Mouse (Mus musculus) forebrain, embryonic 16.5 days (tissue): ENCODE measurements around the gene Ppp1r9a. TPM values are rescaled to one million over a fixed set of nuclear protein-coding genes. Genes with fewer than 3 reads are reported as not detected.
A peak's percentile ranks its signal among the peaks of the same experiment; 100 is the strongest.

Experiments
- ATAC-seq: fragments of 200-750 bp; cut with Nextera tagmentation; 2 replicates; pipeline ENCODE4 v1.8.0; 2017; ENCODE audit warnings: mild to moderate bottlenecking, moderate library complexity
- H3K27ac ChIP-seq: fragments of 300-500 bp; sonication (generic); 2 replicates; pipeline ENCODE4 v1.5.1; 2014; ENCODE audit warnings: low read length, control low read depth
- H3K27me3 ChIP-seq: fragments of 300-500 bp; sonication (generic); replicated peaks from 2 replicates; pipeline ENCODE4 v1.6.1; 2014; ENCODE audit warnings: low read length; ENCODE audit not compliant: control insufficient read depth, insufficient read depth
- H3K36me3 ChIP-seq: fragments of 300-500 bp; sonication (generic); 2 replicates; pipeline ENCODE4 v1.6.1; 2014; ENCODE audit not compliant: control insufficient read depth, insufficient read depth
- H3K4me1 ChIP-seq: fragments of 300-500 bp; sonication (generic); replicated peaks from 2 replicates; pipeline ENCODE4 v1.6.1; 2014; ENCODE audit warnings: low read length; ENCODE audit not compliant: control insufficient read depth, insufficient read depth
- H3K4me2 ChIP-seq: fragments of 300-500 bp; sonication (generic); 2 replicates; pipeline ENCODE4 v1.6.1; 2014; ENCODE audit warnings: mild to moderate bottlenecking, low read length, control low read depth
- H3K4me3 ChIP-seq: fragments of 300-500 bp; sonication (generic); replicated peaks from 2 replicates; pipeline ENCODE4 v1.5.1; 2014; ENCODE audit warnings: mild to moderate bottlenecking, low read length, control low read depth
- H3K9ac ChIP-seq: fragments of 300-500 bp; sonication (generic); replicated peaks from 2 replicates; pipeline ENCODE4 v1.6.1; 2014; ENCODE audit warnings: low read depth, low read length, control low read depth
- H3K9me3 ChIP-seq: fragments of 300-500 bp; sonication (generic); 2 replicates; pipeline ENCODE4 v1.6.1; 2016; ENCODE audit warnings: low read length; ENCODE audit not compliant: control insufficient read depth
- WGBS: fragments of 180-500 bp; shearing (Covaris S2); extraction: QIAGEN DNeasy Blood & Tissue Kit; methylation state at CpG from one replicate; pipeline ENCODE4 v1.1.7; 2014; 5-methylcytosine and 5-hydroxymethylcytosine counted together
- polyA plus RNA-seq: library from polyadenylated mRNA; unstranded; fragments of >200 nt; fragmentation: Nextera tagmentation; extraction: Ambion mirVana; gene quantifications from 2 replicates; pipeline ENCODE4 v1.2.1, GENCODE M21; 2015

Gene Ppp1r9a
- polyA plus RNA-seq, 1 experiment from 2014 or later = 41.7 TPM

GRCm38 (mm10) chr6:4992308-4992707 lies 89.6 kb downstream of the Ppp1r9a start:
- Histone ChIP-seq H3K36me3 (no peaks in the 10 kb centered on the region), H3K27me3 (no peaks in the 10 kb centered on the region), H3K27ac (no peak overlapping the region), H3K9ac (no peak overlapping the region), H3K4me3 (no peak overlapping the region), H3K4me2 (no peak overlapping the region), H3K4me1 (peaks cover 15% of the 10 kb centered on the region), H3K9me3 (no peaks in the 10 kb centered on the region)
- no peak for ATAC-seq
- WGBS = 87% methylated on average over 9 of the region's 9 CpGs

- H3K4me3 ChIP-seq = no peak overlapping the region
- H3K36me3 ChIP-seq = no peaks in the 10 kb centered on the region
- no peak overlapping the region for H3K4me2 ChIP-seq
- no peaks in the 10 kb centered on the region for H3K27me3 ChIP-seq
- peak; percentile 22; the same call in 1 of the 2 replicates for ATAC-seq
- no peak overlapping the region for H3K9ac ChIP-seq
- no peak overlapping the region for H3K27ac ChIP-seq
- WGBS = 38% methylated on average over 15 of the region's 15 CpGs
- peaks cover 15% of the 10 kb centered on the region for H3K4me1 ChIP-seq
- H3K9me3 ChIP-seq = no peaks in the 10 kb centered on the region
These were observed 91.0 kb downstream of the Ppp1r9a start for GRCm38 (mm10) chr6:4993600-4994160.

- H3K9me3 ChIP-seq = no peaks in the 10 kb centered on the region
- H3K27me3 ChIP-seq = no peaks in the 10 kb centered on the region
- H3K4me3 ChIP-seq = no peak overlapping the region
- H3K36me3 ChIP-seq = no peaks in the 10 kb centered on the region
- no peak overlapping the region for H3K4me2 ChIP-seq
- H3K9ac ChIP-seq = no peak overlapping the region
- peak; percentile 54; the same call in 1 of the 2 replicates for ATAC-seq
- H3K27ac ChIP-seq = no peak overlapping the region
- WGBS = 44% methylated on average over 14 of the region's 14 CpGs
- H3K4me1 ChIP-seq = peaks cover 15% of the 10 kb centered on the region
These were observed 91.6 kb downstream of the Ppp1r9a start for GRCm38 (mm10) chr6:4994161-4994919.

- Histone ChIP-seq H3K27me3 (no peaks in the 10 kb centered on the region), H3K4me1 (peaks cover 15% of the 10 kb centered on the region), H3K9ac (no peak overlapping the region), H3K27ac (no peak overlapping the region), H3K9me3 (no peaks in the 10 kb centered on the region), H3K4me3 (no peak overlapping the region), H3K4me2 (no peak overlapping the region), H3K36me3 (no peaks in the 10 kb centered on the region)
- ATAC-seq = no peak
- WGBS = 97% methylated on average over 6 of the region's 6 CpGs
These were observed 94.9 kb downstream of the Ppp1r9a start for GRCm38 (mm10) chr6:4997599-4997998.

- Histone ChIP-seq H3K27me3 (no peaks in the 10 kb centered on the region), H3K9ac (no peak overlapping the region), H3K9me3 (no peaks in the 10 kb centered on the region), H3K27ac (no peak overlapping the region), H3K4me3 (no peak overlapping the region), H3K4me2 (no peak overlapping the region), H3K36me3 (no peaks in the 10 kb centered on the region), H3K4me1 (peaks cover 10% of the 10 kb centered on the region)
- WGBS = 30% methylated on average over 4 of the region's 4 CpGs
- no peak for ATAC-seq
These were observed 96.2 kb downstream of the Ppp1r9a start for GRCm38 (mm10) chr6:4998929-4999328.

- ATAC-seq = no peak
- H3K9me3 ChIP-seq = no peaks in the 10 kb centered on the region
- 48% methylated on average over 8 of the region's 8 CpGs for WGBS
These were observed 98.1 kb downstream of the Ppp1r9a start for GRCm38 (mm10) chr6:5000788-5001187.

GRCm38 (mm10) chr6:5005491-5006275 lies 103.0 kb downstream of the Ppp1r9a start:
- ATAC-seq = no peak
- Histone ChIP-seq H3K4me3 (no peak overlapping the region), H3K4me1 (peaks cover 3% of the 10 kb centered on the region; the same call in 1 of the 2 replicates), H3K9me3 (no peaks in the 10 kb centered on the region), H3K9ac (no peak overlapping the region), H3K36me3 (no peaks in the 10 kb centered on the region), H3K27me3 (no peaks in the 10 kb centered on the region), H3K4me2 (no peak overlapping the region), H3K27ac (no peak overlapping the region)
- WGBS = 64% methylated on average over 22 of the region's 22 CpGs

More at GRCm38 (mm10) chr6:5000788-5001187, 98.1 kb downstream of the Ppp1r9a start:
- Histone ChIP-seq H3K4me3 (no peak overlapping the region), H3K4me1 (no peaks in the 10 kb centered on the region), H3K27ac (no peak overlapping the region), H3K36me3 (no peaks in the 10 kb centered on the region), H3K9ac (no peak overlapping the region), H3K4me2 (no peak overlapping the region), H3K27me3 (no peaks in the 10 kb centered on the region)

GRCm38 (mm10) chr6:5006283-5006946 lies 103.7 kb downstream of the Ppp1r9a start:
- ATAC-seq = no peak
- Histone ChIP-seq H3K9me3 (no peaks in the 10 kb centered on the region), H3K4me3 (no peak overlapping the region), H3K4me2 (no peak overlapping the region), H3K4me1 (peaks cover 8% of the 10 kb centered on the region), H3K27ac (no peak overlapping the region), H3K27me3 (no peaks in the 10 kb centered on the region), H3K9ac (no peak overlapping the region), H3K36me3 (no peaks in the 10 kb centered on the region)
- 89% methylated on average over 6 of the region's 6 CpGs for WGBS

- no peak overlapping the region for H3K9ac ChIP-seq
- no peaks in the 10 kb centered on the region for H3K9me3 ChIP-seq
- H3K36me3 ChIP-seq = no peaks in the 10 kb centered on the region
- no peaks in the 10 kb centered on the region for H3K27me3 ChIP-seq
- H3K4me1 ChIP-seq = peaks cover 11% of the 10 kb centered on the region
- ATAC-seq = no peak
- WGBS = 52% methylated on average over 2 of the region's 2 CpGs
- H3K4me3 ChIP-seq = no peak overlapping the region
- no peak overlapping the region for H3K27ac ChIP-seq
- H3K4me2 ChIP-seq = no peak overlapping the region
These were observed 105.4 kb downstream of the Ppp1r9a start for GRCm38 (mm10) chr6:5008166-5008565.
